Mouse (Mus musculus) erythroblast, adult 5-6 weeks (primary cell): ENCODE measurements around the gene Wsb2. TPM values are rescaled to one million over a fixed set of nuclear protein-coding genes. Genes with fewer than 3 reads are reported as not detected.
"Not testable (repeated sequence)": the region's sequence is repeated elsewhere in the genome, so short reads cannot be mapped to it uniquely, and the experiment has no call there.

Experiments used
- ATAC-seq: replicated peaks from 2 replicates; pipeline ENCODE4 v1.8.0; 2016; ENCODE audit warnings: moderate number of reproducible peaks, mild to moderate bottlenecking, moderate TSS enrichment, inconsistent platforms; ENCODE audit not compliant: poor library complexity, low FRiP score, severe bottlenecking
- total RNA-seq, 2 experiments: library from RNA; stranded (forward) in 1 of 2; stranded (reverse) in 1 of 2; fragments of 150-400 nt in 1 of 2; fragments of 200-764, 138-1000 nt in 1 of 2; gene quantifications; 2 replicates each; pipeline versions ENCODE4 v1.2.3 to v1.2.4; 2015 to 2017; ENCODE audit warnings: low replicate concordance in 2 of 2

Gene Wsb2
- total RNA-seq, 2 experiments from 2014 or later: 4.2 to 5.6 TPM

DNA sequence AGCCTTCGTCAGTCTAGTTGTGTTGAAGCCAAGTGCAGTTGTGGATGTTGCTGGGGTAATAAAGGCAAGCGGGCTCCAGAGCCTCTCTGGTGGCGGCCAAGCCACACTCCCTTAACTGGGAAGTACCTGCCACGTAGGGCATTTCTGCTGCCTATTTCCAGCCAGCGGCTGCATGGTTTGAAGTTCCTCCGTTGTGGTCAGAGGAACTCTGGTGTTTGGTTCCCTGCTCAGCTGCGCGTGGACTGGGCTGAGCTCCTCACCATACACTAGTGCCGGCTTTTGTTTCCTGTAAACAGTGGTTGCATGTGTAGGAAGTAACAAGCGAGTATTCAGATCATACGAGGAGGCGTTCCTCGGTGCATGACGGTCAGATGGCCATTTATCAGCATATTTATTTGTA lies 20.6 kb downstream of the Wsb2 start:
- not testable (repeated sequence) for ATAC-seq

DNA sequence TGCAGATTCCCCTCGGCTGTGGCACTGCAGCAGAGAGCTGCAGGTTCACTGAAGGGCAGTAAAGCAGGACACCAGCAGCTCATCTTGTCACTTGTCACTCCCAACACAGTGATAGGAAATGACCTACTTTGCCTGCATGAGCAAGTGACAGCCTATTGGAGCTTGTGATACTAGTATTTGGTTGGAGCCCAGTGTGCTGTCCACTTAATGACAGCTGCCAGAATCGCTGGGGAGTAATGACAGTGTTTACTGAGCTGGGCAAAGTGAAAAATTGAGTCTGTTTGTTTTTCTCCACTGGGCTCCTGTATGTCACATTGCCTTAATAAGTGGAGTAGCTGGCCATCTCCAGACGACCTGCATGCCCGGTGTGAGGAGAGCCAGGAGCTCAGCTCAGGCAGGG lies 23.1 kb downstream of the Wsb2 start:
- no peak for ATAC-seq

- no peak for ATAC-seq
Observed at GRCm38 (mm10) chr5:117381785-117382184, 24.7 kb downstream of the Wsb2 start.

DNA sequence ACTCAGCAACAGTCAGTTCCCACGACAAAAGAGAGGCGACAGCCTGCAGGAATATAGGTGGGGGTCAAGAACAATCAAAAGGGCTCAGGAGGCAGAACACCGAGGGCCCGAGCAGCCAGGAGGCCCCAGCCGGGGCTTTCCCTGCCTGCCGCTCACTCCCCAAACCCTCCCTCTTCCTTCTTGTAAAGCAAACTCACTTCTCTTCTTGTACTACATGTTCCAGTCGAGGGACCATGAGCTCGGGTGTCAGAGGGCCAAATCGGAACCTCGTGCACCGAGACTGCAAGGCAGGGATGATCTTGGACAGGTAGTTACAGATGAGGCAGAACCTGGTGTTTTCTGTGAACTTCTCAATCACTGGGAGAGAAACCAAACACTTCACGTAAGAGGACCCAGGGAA lies 26.1 kb downstream of the Wsb2 start:
- ATAC-seq: no peak

DNA sequence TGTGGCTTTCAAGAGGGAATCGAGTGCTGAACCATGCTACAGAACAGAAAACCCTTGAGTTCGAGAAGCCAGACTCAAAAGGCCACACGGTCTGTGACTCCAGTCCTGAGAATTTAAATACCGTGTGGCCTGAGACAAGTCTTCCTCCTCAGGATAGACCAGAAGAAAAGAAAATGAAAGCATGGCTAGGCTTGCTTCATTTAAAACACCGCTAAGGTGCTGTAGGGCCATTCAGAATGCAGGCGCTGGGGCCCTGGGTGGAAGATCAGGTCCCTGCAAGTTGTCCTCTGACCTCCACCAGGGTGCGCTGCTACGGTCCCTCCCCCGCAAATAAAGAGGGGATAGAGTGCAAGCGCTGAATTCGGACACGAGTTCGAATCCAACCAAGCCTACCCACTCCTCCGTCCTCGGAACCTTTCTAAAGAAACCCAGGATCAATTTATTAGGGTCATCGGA lies 31.2 kb downstream of the Wsb2 start:
- ATAC-seq: peak; percentile 77

DNA sequence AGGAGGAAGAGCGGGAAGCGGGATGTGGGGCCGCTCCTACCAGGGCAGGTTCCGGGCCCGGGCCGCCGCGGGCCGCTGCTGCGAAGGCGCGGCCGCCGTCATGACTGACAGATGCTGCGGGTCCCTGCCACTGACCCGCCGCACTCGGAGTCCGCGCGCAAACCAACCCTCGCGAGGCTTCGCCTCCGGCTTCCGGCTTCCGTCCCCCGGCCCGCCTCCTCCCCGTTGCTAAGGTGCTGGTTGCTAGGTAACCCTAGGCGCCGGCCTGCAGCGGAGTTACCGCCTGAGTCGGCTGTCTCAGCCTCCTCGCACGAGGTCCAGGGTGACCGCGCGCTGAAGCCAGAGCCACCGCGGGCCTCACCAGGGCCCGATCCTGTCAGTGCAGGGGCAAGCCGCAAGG lies 31.8 kb downstream of the Wsb2 start, which contains the start of gene Rfc5:
TSS of gene Rfc5 (minus strand) at position 171 of the 400 bp plus-strand sequence.
- ATAC-seq: peak; percentile 95

- ATAC-seq: no peak
Observed at GRCm38 (mm10) chr5:117390895-117391294, 33.8 kb downstream of the Wsb2 start.

- ATAC-seq: no peak
Observed at GRCm38 (mm10) chr5:117395834-117396233, 38.7 kb downstream of the Wsb2 start.

GRCm38 (mm10) chr5:117396596-117397014 lies 39.5 kb downstream of the Wsb2 start:
- ATAC-seq: no peak

DNA sequence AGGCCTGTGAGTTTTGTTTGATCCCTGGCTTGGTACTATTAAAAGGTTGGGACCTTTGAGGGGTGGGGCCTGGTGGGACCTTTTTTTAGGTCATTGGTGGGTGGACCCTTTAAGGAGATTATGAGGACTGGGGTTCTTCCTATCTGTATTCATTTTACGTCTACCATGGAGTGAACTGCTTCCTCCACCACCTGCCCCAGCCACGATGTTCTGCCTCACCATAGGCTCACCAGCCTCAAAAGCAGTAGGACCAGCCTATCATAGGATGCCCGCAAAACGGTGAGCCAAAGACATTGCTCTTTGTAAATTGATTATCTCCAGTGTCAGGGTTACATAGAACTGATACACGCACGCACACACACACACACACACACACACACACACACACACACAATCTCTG lies 40.3 kb downstream of the Wsb2 start:
- ATAC-seq: no peak

GRCm38 (mm10) chr5:117398007-117398550 lies 41.0 kb downstream of the Wsb2 start:
- no peak for ATAC-seq

DNA sequence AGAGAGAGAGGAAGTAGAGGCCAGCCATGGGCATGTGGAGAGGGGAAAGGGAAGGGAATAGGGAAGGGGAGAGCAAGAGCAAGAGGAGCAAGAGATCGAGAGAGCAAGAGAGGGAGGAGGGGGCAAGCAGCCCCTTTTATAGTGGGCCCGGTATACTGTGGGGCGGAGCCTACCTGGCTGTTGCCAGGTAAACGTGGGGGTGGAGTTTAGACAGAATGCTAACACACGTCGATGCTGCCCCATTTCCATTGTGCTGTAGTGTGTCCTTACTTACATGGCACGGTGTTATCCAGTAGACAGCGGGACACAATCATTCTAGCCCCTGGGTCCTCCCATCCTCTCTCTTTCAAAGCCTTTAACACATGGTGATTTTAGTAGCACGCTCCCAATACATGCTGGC lies 42.2 kb downstream of the Wsb2 start:
- ATAC-seq: no peak

GRCm38 (mm10) chr5:117403609-117404008 lies 46.5 kb downstream of the Wsb2 start:
- ATAC-seq: no peak

- not testable (repeated sequence) for ATAC-seq
Observed at GRCm38 (mm10) chr5:117404671-117405070, 47.6 kb downstream of the Wsb2 start.

DNA sequence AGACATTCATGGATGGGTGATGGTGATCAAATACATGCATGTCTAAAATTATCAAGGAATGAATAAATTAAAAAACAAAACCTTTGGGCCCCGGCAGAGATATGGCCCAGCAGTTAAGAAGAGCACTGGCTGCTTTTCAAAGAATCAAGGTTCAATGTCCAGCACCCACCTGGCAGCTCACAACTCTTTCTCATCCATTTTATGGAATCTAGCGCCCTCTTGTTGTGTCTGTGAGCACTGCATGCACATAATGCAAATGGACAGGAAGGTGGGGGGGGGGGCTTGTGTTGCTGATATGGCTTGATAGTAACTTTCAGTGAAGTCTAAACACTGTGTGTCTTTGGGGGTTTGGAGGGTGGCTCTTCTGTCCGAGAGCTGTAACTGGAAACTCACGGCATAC lies 51.1 kb downstream of the Wsb2 start:
- ATAC-seq: no peak

DNA sequence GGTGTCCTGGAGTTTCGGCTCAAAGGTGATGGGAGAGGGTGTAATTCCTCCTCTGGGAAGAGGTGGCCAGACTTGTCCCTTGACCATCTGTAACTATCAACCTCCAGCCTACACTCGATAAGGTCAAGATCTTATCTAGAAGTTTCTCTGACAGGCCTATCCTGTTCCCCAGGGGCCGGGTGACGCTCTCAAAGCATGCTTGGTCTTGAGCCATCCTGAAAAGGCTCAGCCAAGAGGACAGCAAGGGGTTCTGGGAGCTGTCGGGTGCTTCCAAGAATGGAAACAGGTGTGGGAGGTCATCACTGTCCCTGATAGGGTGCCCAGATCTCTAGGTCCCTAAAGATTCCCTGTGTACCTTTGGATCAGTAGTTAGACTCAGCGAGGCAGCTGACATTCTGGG lies 52.3 kb downstream of the Wsb2 start:
- no peak for ATAC-seq

DNA sequence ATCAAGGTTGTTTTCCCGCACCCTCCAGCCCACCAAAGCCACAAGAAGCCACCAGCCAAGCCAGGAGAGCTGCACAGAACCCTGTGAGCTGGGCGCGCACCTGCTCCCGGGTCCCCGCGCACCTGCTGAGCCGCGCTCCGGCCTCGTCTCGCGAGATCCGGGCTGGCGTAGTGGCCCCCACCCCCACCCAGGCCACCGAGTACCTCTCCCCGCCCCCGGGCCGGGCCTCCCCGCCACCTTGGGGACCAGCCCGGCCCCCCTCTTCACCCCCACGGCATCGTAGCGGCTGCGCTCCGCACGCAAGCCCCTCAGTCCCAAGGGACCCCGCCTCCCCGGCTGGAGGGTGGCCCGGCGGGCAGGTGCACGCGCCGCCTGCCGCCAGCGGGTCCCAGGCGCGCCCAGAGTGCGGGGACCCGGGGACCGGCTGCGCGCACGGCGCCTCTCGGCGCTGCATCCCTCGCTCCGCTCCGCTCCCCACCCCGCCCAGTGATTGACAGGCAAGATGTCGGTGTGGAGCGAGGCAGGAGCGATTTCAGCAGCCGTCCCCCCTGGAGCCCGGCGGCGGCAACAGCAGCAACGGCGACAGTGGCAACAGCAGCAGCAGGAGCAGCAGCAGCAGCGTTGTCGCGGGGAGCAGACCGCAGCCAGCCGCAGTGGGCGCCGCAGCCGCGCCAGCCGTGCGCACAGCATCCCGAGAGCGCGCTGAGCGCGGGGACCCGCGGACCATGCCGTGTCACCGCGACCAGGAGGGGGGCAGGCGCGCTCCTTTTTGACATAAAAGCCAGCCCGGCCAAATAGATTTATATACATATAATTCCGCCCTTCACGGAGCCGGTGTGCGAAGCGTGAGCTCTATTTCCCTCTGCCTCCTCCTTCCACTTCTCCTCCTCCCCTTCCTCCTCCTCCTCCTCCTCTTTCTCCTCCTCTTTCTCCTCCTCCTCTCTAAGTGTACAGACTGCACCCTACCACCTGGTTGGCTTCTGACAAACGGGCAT lies 56.7 kb downstream of the Wsb2 start, which contains the start of gene Ksr2:
TSS of gene Ksr2 (plus strand) at position 494 of the 995 bp plus-strand sequence.
- no peak for ATAC-seq

- no peak for ATAC-seq
Observed at GRCm38 (mm10) chr5:117414611-117415010, 57.5 kb downstream of the Wsb2 start.

- ATAC-seq: no peak
Observed at GRCm38 (mm10) chr5:117415011-117415912, 58.2 kb downstream of the Wsb2 start.

- no peak for ATAC-seq
Observed at GRCm38 (mm10) chr5:117417442-117417841, 60.3 kb downstream of the Wsb2 start.
